22 mouse cellular contexts compared by ENCODE assay signal in genomic region chr11:107343031-107343430, GRCm38 (mm10).
A peak's percentile ranks its signal among the peaks of the same experiment; 100 is the strongest.
DNase-seq lines count a peak whose midpoint lies in the region; ATAC-seq and TF ChIP-seq lines count a peak whose summit lies in the region.
"Had no signal": no experiment of that assay in that cellular context is flagged by ENCODE, and none has a peak within 500 bp of the region (broad histone marks: within the 10 kb centered on the region; RNA-seq: fewer than 3 reads in every experiment).

No protein-coding gene starts in this region.

- H3K79me2 ChIP-seq in MEL (ENCODE audit: control insufficient read depth, insufficient read depth, low read length, poor library complexity): peaks cover 28% of the 10 kb centered on the region

- no peak overlapping the region for H3K4me3 ChIP-seq in gastrocnemius, adult 2 months
- H3K4me3 ChIP-seq in heart, embryonic 13.5 days: no peak overlapping the region
- H3K4me3 ChIP-seq in heart, embryonic 11.5 days (ENCODE audit: low read depth, low read length): no peak overlapping the region
- H3K4me3 ChIP-seq in liver, embryonic 13.5 days (replicated peaks): no peak overlapping the region
- no peak overlapping the region for H3K4me3 ChIP-seq in liver, postnatal 0 days (ENCODE audit: low read depth, low read length)
- H3K4me3 ChIP-seq in MEL (ENCODE audit: control insufficient read depth in 1 of 2, insufficient read depth in 1 of 2, low read depth in 2 of 2, low read length in 2 of 2): no peak overlapping the region
- H3K4me3 ChIP-seq: embryonic facial prominence, embryonic 13.5 days; forebrain, embryonic 12.5 days; hindbrain, embryonic 12.5 days had no signal

- TF ChIP-seq EP300 in liver, postnatal 0 days (IDR thresholded peaks at IDR 0.05; ENCODE audit: low read depth): no peak
- no peak for TF ChIP-seq EP300 in MEL (IDR thresholded peaks at IDR 0.05; ENCODE audit: low read depth in 1 of 2, low read length in 2 of 2)

- ATAC-seq in heart, embryonic 13.5 days (ENCODE audit: extremely low read depth, insufficient number of reproducible peaks, low FRiP score, low TSS enrichment): no peak
- no peak for ATAC-seq in heart, embryonic 11.5 days (replicated peaks; ENCODE audit: insufficient number of reproducible peaks, low FRiP score, low TSS enrichment)
- no peak for ATAC-seq in liver, embryonic 13.5 days (ENCODE audit: low read depth)
- no peak for ATAC-seq in liver, postnatal 0 days
- ATAC-seq: CD4-positive, CD25-positive, alpha-beta regulatory T cell, adult 4 months; forebrain, embryonic 16.5 days; hindbrain, embryonic 16.5 days; inflammation-experienced regulatory T-cells, adult 6 months; intestine, postnatal 0 days had no signal

- peak overlapping the region; percentile 94 for H3K27ac ChIP-seq in gastrocnemius, adult 2 months
- 0 out of 2 replicates have a peak overlapping the region, but pooled peaks have one; percentile 5 for H3K27ac ChIP-seq in heart, embryonic 13.5 days (replicated peaks)
- H3K27ac ChIP-seq in heart, embryonic 11.5 days (ENCODE audit: low read depth, low read length): no peak overlapping the region
- peak overlapping the region; percentile 13; the same call in 1 of the 2 replicates for H3K27ac ChIP-seq in liver, embryonic 13.5 days
- no peak overlapping the region for H3K27ac ChIP-seq in liver, postnatal 0 days (ENCODE audit: low read depth)
- H3K27ac ChIP-seq in MEL (ENCODE audit: control insufficient read depth, low read depth, low read length): peak overlapping the region; percentile 56
- H3K27ac ChIP-seq: embryonic facial prominence, embryonic 13.5 days; forebrain, embryonic 12.5 days; hindbrain, embryonic 12.5 days had no signal

- no peaks in the 10 kb centered on the region for H3K36me3 ChIP-seq in heart, embryonic 13.5 days
- H3K36me3 ChIP-seq in heart, embryonic 11.5 days (ENCODE audit: control insufficient read depth, insufficient read depth, low read length): no peaks in the 10 kb centered on the region
- no peaks in the 10 kb centered on the region for H3K36me3 ChIP-seq in liver, embryonic 13.5 days
- no peaks in the 10 kb centered on the region for H3K36me3 ChIP-seq in liver, postnatal 0 days (replicated peaks; ENCODE audit: insufficient read depth, low read length)
- peaks cover 0 to 50% of the 10 kb centered on the region in 2 experiments; a peak in 3 of 4 replicates for H3K36me3 ChIP-seq in MEL (ENCODE audit: control insufficient read depth in 1 of 2, insufficient read depth in 2 of 2, low read length in 2 of 2)
- H3K36me3 ChIP-seq: embryonic facial prominence, embryonic 13.5 days; forebrain, embryonic 12.5 days; hindbrain, embryonic 12.5 days had no signal

- H3K9me3 ChIP-seq in heart, embryonic 13.5 days: no peaks in the 10 kb centered on the region
- H3K9me3 ChIP-seq in heart, embryonic 11.5 days (replicated peaks; ENCODE audit: control insufficient read depth, low read length): no peaks in the 10 kb centered on the region
- H3K9me3 ChIP-seq in liver, embryonic 13.5 days (replicated peaks): no peaks in the 10 kb centered on the region
- H3K9me3 ChIP-seq in liver, postnatal 0 days (ENCODE audit: low read length): no peaks in the 10 kb centered on the region
- no peaks in the 10 kb centered on the region for H3K9me3 ChIP-seq in MEL (replicated peaks; ENCODE audit: insufficient read depth, low read length)
- H3K9me3 ChIP-seq: embryonic facial prominence, embryonic 13.5 days; forebrain, embryonic 12.5 days; G1E; hindbrain, embryonic 12.5 days had no signal

- TF ChIP-seq CTCF in gastrocnemius, adult 2 months (IDR thresholded peaks at IDR 0.05): no peak
- no peak for TF ChIP-seq CTCF in liver, postnatal 0 days (IDR thresholded peaks at IDR 0.05; ENCODE audit: low read depth)
- no peak for TF ChIP-seq CTCF in MEL (IDR thresholded peaks at IDR 0.05 in 2 of 3, conservative IDR thresholded peaks at IDR 0.05 in 1 of 3; ENCODE audit: control insufficient read depth in 1 of 3, insufficient read depth in 1 of 3, low read depth in 2 of 3, low read length in 3 of 3, poor library complexity in 1 of 3, severe bottlenecking in 1 of 3)

- no peak for TF ChIP-seq POLR2A in MEL (IDR thresholded peaks at IDR 0.05; ENCODE audit: control insufficient read depth in 1 of 2, insufficient read depth in 1 of 2, low read depth in 1 of 2, low read length in 2 of 2, poor library complexity in 1 of 2)

- peaks cover 42% of the 10 kb centered on the region for H3K4me1 ChIP-seq in heart, embryonic 13.5 days
- peaks cover 24% of the 10 kb centered on the region for H3K4me1 ChIP-seq in heart, embryonic 11.5 days (ENCODE audit: control insufficient read depth, insufficient read depth, low read length)
- H3K4me1 ChIP-seq in liver, embryonic 13.5 days (replicated peaks): peaks cover 48% of the 10 kb centered on the region
- peaks cover 31% of the 10 kb centered on the region for H3K4me1 ChIP-seq in liver, postnatal 0 days (ENCODE audit: insufficient read depth)
- H3K4me1 ChIP-seq in MEL (ENCODE audit: control insufficient read depth in 1 of 2, insufficient read depth in 2 of 2, low read length in 2 of 2): peaks cover 27 to 44% of the 10 kb centered on the region in 2 experiments

- DNase-seq in gastrocnemius, adult 2 months: no peak
- no peak for DNase-seq in gastrocnemius, postnatal 14 days
- DNase-seq in liver, embryonic 13.5 days: no peak
- no peak for DNase-seq in liver, postnatal 0 days
- no peak for DNase-seq in MEL (ENCODE audit: low read depth, low spot score)
- DNase-seq: adrenal gland, postnatal 14 days; B cell, adult 2 months; cerebellum, adult 18-20 months; cerebellum, adult 9-11 months; cerebellum, postnatal 36 days; gastrocnemius, postnatal 25 days had no signal

- H3K4me2 ChIP-seq in heart, embryonic 13.5 days: no peak overlapping the region
- no peak overlapping the region for H3K4me2 ChIP-seq in heart, embryonic 11.5 days
- H3K4me2 ChIP-seq in liver, embryonic 13.5 days: no peak overlapping the region
- no peak overlapping the region for H3K4me2 ChIP-seq in liver, postnatal 0 days (ENCODE audit: low read depth, low read length)
- H3K4me2 ChIP-seq: embryonic facial prominence, embryonic 13.5 days; forebrain, embryonic 12.5 days; hindbrain, embryonic 12.5 days had no signal

- H3K9ac ChIP-seq in heart, embryonic 13.5 days: no peak overlapping the region
- no peak overlapping the region for H3K9ac ChIP-seq in heart, embryonic 11.5 days (ENCODE audit: low read depth, low read length)
- no peak overlapping the region for H3K9ac ChIP-seq in liver, embryonic 13.5 days
- H3K9ac ChIP-seq in liver, postnatal 0 days (replicated peaks): no peak overlapping the region
- no peak overlapping the region for H3K9ac ChIP-seq in MEL (ENCODE audit: control insufficient read depth, low read depth, low read length, poor library complexity, severe bottlenecking)
- H3K9ac ChIP-seq: embryonic facial prominence, embryonic 13.5 days; forebrain, embryonic 12.5 days; hindbrain, embryonic 12.5 days had no signal

- WGBS in heart, embryonic 13.5 days: 66% methylated on average over 4 of the region's 4 CpGs
- WGBS in heart, embryonic 11.5 days (ENCODE audit: insufficient replicate concordance): 75% methylated on average over 4 of the region's 4 CpGs
- 70% methylated on average over 4 of the region's 4 CpGs for WGBS in liver, embryonic 13.5 days (ENCODE audit: insufficient replicate concordance)
- WGBS in liver, postnatal 0 days (ENCODE audit: insufficient replicate concordance): 75% methylated on average over 4 of the region's 4 CpGs

- intact Hi-C loops in gastrocnemius, adult 2 months (cut with DNase I): no loop called here
- intact Hi-C loops in gastrocnemius, postnatal 14 days (cut with DNase I; ENCODE audit: low total_unique reads): no loop called here

- no peak for TF ChIP-seq RAD21 in MEL (IDR thresholded peaks at IDR 0.05; ENCODE audit: low read depth, low read length)

- no peaks in the 10 kb centered on the region for H3K27me3 ChIP-seq in heart, embryonic 13.5 days (replicated peaks)
- H3K27me3 ChIP-seq in heart, embryonic 11.5 days (ENCODE audit: control insufficient read depth, insufficient read depth, low read length): no peaks in the 10 kb centered on the region
- no peaks in the 10 kb centered on the region for H3K27me3 ChIP-seq in liver, embryonic 13.5 days
- no peaks in the 10 kb centered on the region for H3K27me3 ChIP-seq in liver, postnatal 0 days (ENCODE audit: insufficient read depth, low read length)
- no peaks in the 10 kb centered on the region for H3K27me3 ChIP-seq in MEL (ENCODE audit: control insufficient read depth in 1 of 2, insufficient read depth in 2 of 2, low read length in 2 of 2)
- H3K27me3 ChIP-seq: embryonic facial prominence, embryonic 13.5 days; forebrain, embryonic 12.5 days; hindbrain, embryonic 12.5 days had no signal

TF ChIP-seq in MEL, 35 proteins besides CTCF, POLR2A, EP300 and RAD21:
- TF ChIP-seq ZMIZ1 (IDR thresholded peaks at IDR 0.05; ENCODE audit: low read depth, low read length) (no peak), ELF1 (IDR thresholded peaks at IDR 0.05; ENCODE audit: low read depth, low read length) (no peak), POLR2AphosphoS5 (IDR thresholded peaks at IDR 0.05; ENCODE audit: borderline replicate concordance, low read depth, low read length) (no peak), GATA1 (IDR thresholded peaks at IDR 0.05; ENCODE audit: low read depth, low read length) (no peak), RCOR1 (IDR thresholded peaks at IDR 0.05; ENCODE audit: low read depth, low read length) (no peak), MAFK (IDR thresholded peaks at IDR 0.05; ENCODE audit: borderline replicate concordance, low read depth, low read length) (no peak), UBTF (IDR thresholded peaks at IDR 0.05; ENCODE audit: borderline replicate concordance, insufficient read depth, low read depth, low read length) (no peak), TBP (IDR thresholded peaks at IDR 0.05; ENCODE audit: low read depth, low read length) (no peak), NRF1 (IDR thresholded peaks at IDR 0.05; ENCODE audit: insufficient read depth, low read depth, low read length, poor library complexity, severe bottlenecking) (no peak), ZC3H11A (IDR thresholded peaks at IDR 0.05; ENCODE audit: low read depth, low read length) (no peak), ETS1 (IDR thresholded peaks at IDR 0.05; ENCODE audit: low read depth, low read length) (no peak), MYB (IDR thresholded peaks at IDR 0.05; ENCODE audit: low read depth, low read length) (no peak)

Comparison
In these comparisons a context has a peak if more than half of its experiments do, and no peak if none do; other contexts are left out.
1. H3K27ac ChIP-seq: peak in gastrocnemius, adult 2 months (single experiment), heart, embryonic 13.5 days (single experiment), liver, embryonic 13.5 days (single experiment) and MEL (single experiment); none in heart, embryonic 11.5 days (single experiment) and liver, postnatal 0 days (single experiment).